Mouse (Mus musculus): ENCODE measurements around the gene Olfr24.
"Not testable (repeated sequence)": the region's sequence is repeated elsewhere in the genome, so short reads cannot be mapped to it uniquely, and the experiment has no call there.

Olfr24 gene

GRCm38 (mm10) chr9:18763896-18764295 lies at the start of gene Olfr24:
Gene Olfr24, minus strand, starts transcription at chr9:18763996.
- no peak for DNase-seq (ENCODE audit: low read depth, low spot score)

DNA sequence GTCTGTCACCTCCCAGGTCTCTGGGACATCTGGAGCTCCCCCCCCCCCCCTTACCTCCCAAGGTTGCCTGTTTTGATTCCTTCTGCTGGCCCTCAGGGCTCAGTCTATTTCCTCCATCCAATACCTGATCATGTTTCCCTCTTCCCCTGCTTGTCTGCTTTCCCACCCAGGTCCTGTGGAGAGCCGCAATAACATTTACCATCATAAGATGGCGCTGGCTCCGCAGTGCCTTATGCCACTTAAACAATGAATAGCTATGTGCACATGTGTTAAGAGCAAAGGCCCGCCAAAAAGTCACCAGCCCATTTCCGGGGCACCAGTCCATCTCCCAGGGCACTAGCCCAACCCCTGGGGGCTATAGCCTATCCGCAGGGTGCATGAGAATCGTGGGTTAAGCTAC lies 21.5 kb upstream of the Olfr24 start:
- no peak for DNase-seq (ENCODE audit: low read depth, low spot score)

GRCm38 (mm10) chr9:18779476-18779875 lies 15.7 kb upstream of the Olfr24 start:
- DNase-seq (ENCODE audit: low read depth, low spot score) = no peak

DNA sequence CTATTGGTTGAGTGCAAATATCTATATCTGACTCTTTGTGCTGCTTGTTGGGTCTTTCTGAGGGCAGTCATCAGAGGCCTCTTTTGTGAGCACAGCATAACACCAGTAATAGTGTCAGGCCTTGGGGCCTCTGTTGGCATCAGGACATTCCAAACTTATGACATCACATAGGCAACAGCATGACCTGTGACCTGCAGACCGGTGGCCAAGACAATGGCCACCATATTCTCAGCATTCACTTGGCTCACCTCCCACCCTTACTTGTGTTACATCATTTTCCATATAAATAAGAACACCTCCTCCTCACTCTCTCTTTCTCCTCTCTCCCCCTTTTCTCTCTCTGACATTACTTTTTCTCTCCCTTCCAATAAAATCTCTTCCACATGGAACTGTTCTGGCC lies 15.2 kb upstream of the Olfr24 start:
- no peak for DNase-seq (ENCODE audit: low read depth, low spot score)

GRCm38 (mm10) chr9:18755595-18755994 lies 8.2 kb downstream of the Olfr24 start:
- no peak for DNase-seq (ENCODE audit: low read depth, low spot score)

- DNase-seq (ENCODE audit: low read depth, low spot score) = peak; percentile 30
Observed at GRCm38 (mm10) chr9:18744639-18745038, 19.2 kb downstream of the Olfr24 start.

DNA sequence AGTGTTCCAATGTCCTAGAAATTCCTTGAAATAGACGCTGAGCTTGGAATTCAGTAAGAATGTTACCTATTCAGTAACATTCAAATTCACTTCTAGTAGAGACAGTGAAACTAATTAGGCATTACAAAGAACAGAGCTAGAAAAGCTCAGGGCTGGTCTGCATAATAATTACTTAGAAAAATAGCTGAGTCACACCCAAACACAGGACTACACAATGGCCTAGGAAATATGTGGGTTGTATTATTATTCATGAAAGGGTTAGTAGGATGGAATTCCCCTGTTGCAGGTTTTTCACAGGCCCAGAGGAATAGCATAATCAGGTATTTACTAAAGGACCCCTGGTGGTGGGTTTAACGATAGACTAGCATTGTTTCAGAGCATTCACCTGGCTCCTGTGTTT lies 29.6 kb downstream of the Olfr24 start:
- not testable (repeated sequence) for DNase-seq (ENCODE audit: low read depth, low spot score)

- no peak for DNase-seq (ENCODE audit: low read depth, low spot score)
Observed at GRCm38 (mm10) chr9:18722712-18723099, 41.1 kb downstream of the Olfr24 start.

DNA sequence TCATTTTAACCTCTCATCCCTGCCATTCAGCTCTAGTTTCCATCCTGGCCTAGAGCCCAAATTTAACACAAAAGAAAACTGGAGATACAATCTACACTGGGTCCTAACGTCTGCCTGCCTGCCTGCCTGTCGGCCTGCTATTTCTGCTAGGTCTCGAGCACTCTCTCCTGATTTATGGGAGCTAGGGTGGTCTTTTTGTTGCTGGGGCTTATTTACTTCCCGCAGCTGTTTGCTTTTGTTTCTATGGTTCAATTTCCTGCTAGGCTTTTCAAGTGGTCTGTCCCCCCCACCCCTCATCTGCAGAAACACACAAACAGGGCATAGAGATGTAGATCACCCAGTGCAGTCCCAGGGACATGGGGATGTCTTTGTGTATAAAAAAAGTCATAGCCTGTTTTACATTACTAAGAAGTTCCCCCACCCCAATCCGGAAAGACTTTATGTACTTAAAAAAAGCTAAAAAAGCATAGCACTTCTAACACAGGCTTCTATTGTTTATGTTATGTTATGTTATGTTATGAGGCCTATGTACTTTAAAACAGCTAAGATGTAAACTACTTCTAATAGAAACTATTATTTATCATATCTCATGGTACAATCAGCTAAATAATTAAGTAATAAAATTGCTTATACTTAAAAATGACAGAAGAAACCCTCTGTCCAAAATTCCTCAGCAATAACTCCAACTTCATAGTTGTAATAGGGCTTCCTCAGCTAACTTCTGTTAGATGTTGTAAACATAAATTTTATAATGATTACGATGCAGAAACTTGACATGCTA lies 41.7 kb downstream of the Olfr24 start:
- DNase-seq (ENCODE audit: low read depth, low spot score) = peak; percentile 52

DNA sequence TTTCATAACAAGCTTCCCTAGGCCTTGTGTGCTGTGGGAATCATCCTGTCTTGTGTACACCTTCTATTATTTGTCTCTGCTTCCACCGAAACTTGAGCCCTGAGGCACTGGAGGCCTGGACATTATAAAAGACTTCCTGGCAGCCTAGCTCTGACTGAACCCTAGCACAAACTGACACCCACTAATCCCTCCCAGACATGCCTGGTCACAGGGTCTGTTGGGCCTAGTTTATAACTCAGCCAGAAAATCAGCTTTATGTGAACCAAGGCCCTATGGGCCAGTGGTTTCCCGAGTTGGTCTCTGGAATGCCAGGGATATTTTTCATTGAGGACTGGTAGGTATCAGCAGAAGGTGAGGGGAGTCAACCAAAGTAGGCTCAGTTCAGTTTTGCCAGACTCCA lies 42.8 kb downstream of the Olfr24 start:
- no peak for DNase-seq (ENCODE audit: low read depth, low spot score)

DNA sequence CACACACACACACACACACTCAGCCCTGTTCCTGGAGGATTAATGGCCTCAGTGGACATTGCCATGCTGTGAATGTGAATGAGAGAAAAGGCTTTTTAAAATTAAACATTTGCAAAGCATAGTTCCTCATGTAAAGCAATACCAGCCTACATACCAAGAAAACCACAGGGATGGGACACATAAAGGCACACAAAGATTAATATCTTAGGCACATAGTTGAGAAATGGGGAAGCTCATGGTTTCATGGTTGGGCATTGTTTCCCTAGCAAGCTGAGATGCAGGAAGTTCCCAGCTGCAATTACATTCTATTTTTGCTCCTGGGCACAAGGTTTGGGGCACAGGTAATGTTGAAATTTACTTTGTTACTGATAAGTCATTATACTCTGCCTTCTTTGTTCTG lies 58.2 kb downstream of the Olfr24 start:
- no peak for DNase-seq (ENCODE audit: low read depth, low spot score)
